Mouse (Mus musculus): ENCODE measurements at regions not wholly inside any gene's neighbourhood (a gene's known extent, or its start where the extent isn't known, plus 50 kb on each side); places are given as distances from the start of the nearest gene placed in this dataset.
A peak's percentile ranks its signal among the peaks of the same experiment; 100 is the strongest.

DNA sequence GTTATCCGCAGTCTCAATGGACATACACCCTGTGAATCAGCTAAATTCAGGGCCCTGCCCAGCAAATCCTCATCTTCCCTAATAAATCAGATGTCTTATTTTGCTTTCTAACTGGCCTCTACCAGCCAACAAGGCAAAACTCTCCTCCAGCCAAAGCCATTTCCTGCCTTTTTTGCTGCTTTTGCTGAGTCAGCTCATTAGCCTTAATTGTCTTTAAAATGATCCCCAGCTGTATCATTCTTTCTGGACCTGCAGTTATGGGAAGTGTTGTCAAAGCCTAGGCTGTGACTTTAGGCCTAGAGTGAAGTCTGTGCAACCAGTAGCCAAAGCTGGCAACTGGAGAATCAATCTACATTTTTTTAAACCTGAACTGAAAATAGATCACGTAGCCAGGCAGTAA lies 81.4 kb downstream of the Mtpn start:
- DNase-seq (ENCODE audit: low spot score), result no peak

DNA sequence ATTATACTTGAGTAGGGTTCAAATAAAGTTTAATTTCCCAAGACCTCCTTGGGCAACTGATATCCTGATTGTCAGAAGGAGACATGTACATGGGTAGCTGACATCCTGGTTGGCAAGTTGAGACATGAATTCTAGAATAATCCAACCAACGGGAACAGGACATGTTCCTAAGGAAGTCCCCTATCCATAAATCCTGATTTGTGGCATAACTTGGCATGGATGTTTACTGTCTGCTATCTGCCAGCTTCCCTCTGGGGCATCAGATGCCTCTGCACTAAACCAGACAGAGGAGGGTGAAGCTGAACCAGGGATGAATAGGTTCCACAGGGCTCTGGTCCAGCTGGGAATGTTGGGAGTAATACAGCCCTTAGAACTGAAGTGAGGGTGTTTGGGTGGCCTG lies 94.7 kb downstream of the Mtpn start:
- DNase-seq (ENCODE audit: low spot score), result no peak

DNA sequence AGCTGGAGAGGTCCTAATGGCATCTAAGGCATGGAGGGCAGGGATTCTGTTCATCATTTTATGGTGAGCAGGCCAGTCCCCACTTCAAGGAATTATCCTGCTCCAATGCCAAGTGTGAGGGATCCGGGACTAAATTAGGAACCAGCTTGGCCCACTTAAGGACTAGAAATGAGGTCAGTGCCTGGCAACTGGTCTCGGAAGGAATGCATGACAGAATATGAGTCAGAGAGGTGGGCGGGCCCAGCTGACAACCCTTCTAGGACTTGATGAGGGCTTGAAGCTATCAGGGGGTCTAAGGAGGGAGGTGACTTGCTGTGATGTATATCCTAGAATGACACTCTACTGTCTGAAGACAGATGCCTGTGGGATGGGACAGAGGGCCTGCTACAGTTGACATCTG lies 100.4 kb upstream of the Fam180a start:
- no peak for DNase-seq (ENCODE audit: low spot score)

DNA sequence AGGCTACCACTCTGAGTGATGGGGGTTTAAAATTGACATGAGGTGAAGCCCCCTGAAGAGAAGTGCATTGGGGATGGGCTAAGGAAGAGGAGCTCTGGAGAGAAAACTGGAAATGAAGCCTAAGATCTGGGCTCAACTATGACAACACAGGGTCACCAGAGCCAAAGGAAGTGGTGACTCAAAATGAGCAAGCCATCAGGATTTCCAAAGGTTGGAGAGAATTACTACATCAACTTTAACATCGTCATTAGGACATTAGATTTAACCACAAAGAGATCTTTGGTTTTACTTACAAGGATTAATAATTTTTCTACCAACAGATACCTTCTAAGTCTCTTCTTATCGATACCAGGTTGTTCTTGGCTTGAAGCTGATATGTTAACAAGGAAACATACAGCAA lies 98.6 kb upstream of the Fam180a start:
- no peak for DNase-seq (ENCODE audit: low spot score)

DNA sequence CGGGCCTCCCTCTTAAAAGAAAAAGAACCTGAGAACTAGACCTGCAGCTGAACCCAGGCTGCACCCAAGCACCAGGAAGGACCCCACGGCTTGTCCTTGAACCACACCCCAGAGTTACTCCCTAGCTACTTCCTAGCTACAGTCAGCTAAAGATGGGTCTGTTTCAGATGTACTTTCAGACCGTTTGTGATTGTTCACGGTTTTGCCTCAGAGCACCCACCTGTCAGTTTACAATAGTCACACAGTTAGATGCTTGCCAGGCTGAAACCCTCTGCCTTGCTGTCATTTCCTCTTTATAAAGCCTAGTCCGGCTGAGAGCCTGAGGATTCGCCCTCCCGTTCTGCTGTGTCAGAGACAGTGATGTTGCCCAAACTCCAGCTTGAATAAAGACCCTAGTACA lies 95.0 kb upstream of the Fam180a start:
- DNase-seq (ENCODE audit: low spot score), result no peak

DNA sequence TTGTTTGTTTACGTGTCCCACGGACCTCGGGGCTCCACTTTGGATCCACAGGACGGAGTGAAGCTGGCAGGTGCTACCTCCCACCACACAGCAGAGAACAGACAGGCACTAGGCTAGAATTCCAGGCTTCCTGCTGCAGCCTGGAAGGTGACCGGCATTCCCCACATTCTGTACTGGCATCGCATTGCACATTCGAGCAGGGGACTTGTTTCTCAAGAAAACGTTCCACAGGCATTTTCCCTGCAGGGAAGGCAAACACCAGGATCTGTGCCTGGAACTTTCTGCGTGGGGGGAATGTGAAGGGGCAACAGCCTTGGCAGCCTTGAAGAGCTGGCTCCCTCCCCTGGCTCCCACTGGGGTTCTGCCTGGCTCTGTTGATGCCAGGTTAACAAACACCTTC lies 79.1 kb upstream of the Fam180a start:
- no peak for DNase-seq (ENCODE audit: low spot score)

DNA sequence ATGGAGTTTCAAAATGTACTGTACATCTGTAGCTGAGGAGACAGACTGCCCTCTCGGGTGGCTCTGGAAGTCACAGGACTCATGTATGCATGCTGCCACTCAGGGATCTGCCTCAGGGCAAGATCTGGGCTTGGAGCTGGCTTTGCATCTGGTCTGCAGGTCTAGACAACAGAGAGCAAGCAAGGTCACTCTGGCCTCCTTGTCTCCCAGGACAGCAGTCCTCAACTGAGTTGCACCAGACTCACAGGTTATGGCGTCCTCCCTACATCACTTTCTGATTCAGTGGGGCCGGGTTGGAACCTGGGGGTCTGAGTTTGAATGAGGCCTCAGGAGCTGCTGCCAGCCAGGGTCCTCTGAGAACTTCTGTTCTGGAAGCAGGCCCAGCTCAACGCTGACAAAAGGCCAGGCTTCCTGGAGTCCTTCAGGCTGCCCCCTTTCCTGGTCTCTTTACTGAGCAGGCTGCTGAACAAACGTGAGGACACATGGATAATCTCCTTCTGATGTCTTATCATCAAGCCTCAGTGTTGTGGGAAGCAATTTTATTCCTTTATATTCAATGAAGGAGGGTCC lies 77.5 kb upstream of the Fam180a start:
- DNase-seq (ENCODE audit: low spot score), result no peak

DNA sequence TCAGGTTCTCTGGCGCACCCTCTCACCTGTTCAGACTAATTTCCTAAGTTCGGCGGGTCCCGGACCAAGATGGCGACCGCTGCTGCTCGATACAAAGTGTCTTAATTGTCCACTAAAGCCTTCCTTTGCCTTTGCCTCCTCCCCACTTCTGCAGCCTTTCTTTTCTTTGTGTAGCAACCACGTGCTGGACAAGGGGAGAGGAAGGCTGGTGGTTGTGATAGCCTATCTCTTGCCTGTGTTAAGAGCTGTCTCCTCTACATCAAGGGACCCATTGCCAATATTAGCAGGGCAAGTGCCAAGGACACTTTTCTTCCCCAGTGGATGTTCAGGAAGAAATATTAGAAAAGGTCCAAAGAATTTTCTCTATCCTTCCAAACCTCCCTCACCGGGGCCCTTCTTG lies 69.8 kb upstream of the Fam180a start:
- DNase-seq (ENCODE audit: low spot score), result no peak

DNA sequence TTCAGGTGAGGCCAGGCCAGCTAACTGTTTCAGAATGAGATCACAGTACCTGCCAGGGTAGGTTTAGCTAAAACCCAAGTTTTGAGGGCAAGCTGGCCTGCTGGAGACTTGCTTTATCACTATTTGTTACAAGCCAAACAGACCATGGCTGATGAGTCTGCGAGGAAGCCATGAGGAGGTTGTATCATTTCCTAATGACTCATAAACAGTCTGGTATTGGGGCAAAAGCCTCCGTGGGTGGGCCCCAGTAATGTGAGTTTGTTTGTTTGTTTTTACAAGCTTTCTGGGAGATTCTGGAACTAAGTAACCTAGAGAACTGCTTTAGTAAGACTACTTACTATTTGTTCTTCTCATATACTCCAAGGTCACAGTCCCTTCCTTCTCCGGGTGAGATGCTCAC lies 62.9 kb upstream of the Fam180a start:
- DNase-seq (ENCODE audit: low spot score), result no peak

DNA sequence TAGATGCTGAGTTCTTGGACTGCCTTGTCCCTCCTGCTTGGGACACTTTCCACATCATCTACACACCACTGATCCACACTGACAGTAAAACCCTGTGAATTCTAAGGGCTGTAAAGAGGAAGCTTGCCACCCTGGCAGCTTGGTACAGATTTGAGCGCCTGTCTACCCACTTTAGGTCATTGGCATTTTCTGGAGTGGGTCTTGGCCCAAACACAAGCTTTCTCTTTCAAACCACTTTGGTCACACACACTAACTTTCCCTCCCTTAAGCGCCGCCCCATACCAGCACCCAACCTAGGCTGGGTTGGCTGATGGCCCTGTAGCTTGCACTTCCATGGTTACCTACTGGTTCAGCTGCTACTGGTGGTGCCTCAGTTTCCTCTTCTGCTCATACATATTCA lies 55.6 kb upstream of the Fam180a start:
- DNase-seq (ENCODE audit: low spot score), result no peak

DNA sequence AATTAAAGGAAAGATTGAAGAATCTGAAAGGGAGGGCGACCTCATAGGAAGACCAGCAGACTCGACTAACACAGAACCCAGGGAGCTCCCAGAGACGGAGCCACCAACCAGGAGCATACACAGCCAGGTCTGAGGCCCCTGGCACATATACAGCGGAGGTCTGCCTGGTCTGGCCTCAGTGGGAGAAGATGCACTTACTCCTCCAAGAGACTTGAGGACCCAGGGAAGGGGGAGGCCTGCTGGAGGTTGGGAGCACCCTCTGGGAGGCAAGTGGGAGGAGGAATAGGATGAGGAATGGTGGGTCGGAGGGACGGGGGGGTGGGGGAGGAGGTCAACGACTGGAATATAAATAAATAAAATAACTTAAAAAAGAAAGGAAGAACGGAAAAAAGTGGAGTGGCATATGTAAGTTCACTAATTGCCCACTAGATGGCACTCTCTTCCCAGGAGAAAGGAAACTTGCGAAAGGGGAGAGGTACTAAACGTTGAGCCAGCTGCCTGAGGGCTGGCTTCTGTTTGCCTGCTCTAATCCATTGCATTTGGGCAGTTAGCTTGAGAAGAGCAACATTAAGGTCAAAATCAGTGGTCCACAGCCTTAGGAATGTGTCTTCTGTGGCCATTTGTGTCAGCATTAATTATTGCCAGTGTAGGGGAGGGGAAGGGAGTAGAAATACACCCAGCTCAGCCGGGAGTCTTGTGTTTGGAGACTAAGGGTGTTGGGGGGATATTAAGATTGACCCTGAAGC lies 55.0 kb upstream of the Fam180a start:
- peak; percentile 54 for DNase-seq (ENCODE audit: low spot score)

DNA sequence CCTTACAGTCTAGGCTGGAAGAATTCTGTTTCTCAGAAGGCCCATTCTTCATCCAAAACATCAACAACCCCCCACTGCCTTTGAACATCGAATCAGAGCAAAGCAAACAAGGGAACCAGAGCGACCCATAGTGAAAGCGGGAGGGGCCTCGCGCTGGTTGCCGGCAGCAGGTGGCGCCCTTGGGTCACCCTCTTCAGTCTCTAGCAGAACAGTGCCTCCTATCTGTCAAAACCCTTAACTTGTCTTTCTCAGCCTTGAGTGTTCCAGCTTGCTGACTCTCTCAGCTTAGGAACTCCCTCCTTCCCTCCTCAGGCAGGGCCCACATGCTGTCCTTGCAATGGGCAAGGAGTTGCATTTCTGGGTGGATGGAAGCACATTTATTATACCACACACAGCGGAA lies 53.9 kb upstream of the Fam180a start:
- DNase-seq (ENCODE audit: low spot score), result peak; percentile 89

DNA sequence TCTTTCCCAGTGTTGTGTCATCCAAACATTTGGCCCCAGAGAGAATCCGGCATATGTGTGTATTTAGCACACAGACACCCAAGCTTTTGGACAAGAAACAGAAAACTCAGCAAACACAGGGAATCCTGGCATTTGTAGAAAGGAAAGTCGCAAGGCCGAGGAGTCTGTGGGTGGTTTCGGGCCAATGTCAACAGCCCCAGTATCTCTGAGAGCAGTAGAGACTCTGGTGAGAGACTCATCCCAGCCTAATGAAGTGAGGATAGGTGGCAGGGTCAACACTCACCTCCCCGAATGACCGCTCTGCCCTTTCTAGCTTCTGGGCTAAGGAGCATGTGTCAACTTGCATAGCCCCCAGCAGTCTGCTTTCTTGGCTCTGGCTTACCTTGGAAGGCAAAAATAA lies 52.9 kb upstream of the Fam180a start:
- DNase-seq (ENCODE audit: low spot score), result no peak

DNA sequence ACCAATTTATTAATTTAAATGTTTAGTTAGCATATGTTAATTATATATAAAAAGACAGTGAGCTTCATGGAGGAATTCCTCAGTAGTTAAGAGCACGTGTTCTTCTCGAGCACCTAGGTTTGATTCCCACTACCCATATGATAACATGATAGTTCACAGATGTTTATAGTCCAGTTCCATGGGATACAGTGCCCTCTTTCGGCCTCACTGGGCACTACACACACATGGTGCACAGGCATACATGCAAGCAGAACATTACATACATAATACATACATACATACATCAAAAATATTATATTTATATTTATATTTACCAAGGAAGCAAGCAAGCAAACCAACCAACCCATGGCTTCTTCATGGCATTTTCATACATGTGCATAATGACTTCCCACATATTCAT lies 51.6 kb upstream of the Fam180a start:
- DNase-seq (ENCODE audit: low spot score), result no peak

DNA sequence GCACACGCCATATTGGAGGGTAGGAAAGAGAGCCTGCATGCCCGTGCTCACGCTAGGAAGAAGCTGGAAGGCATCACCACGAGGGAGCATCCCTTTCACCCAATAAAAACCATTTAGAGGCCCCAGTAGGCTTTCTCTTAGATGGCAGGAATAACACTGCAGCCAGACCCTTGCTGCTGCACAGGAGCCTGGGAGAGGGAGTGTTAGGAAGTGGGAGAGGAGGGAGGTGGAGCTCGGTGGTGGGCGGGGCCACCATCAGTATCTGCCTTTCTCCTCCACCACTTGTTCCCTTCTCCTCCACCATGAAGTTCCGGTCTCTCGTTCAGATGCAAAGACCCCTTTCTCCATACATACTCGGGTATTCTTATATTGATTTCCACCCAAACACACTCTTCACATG lies 50.6 kb upstream of the Fam180a start:
- DNase-seq (ENCODE audit: low spot score), result no peak
